Mouse (Mus musculus): ENCODE measurements around the gene Bnc2. TPM values are rescaled to one million over a fixed set of nuclear protein-coding genes. Genes with fewer than 3 reads are reported as not detected.

Bnc2 gene
- total and polyA plus RNA-seq, 3 experiments, result 0.55 TPM; not detected in 2

- Histone ChIP-seq H3K36me3 (replicated peaks) (no peaks in the 10 kb centered on the region), H3K27me3 (ENCODE audit: insufficient read depth, low read length) (no peaks in the 10 kb centered on the region), H3K9me3 (replicated peaks) (peaks cover 16% of the 10 kb centered on the region), H3K4me3 (ENCODE audit: low read depth, low read length) (no peak overlapping the region), H3K4me1 (ENCODE audit: insufficient read depth, low read depth, low read length) (no peaks in the 10 kb centered on the region)
- no peak for ATAC-seq (ENCODE audit: extremely low read depth, insufficient number of reproducible peaks, low FRiP score, poor library complexity, severe bottlenecking)
- TF ChIP-seq POLR2AphosphoS5 (IDR thresholded peaks at IDR 0.05; ENCODE audit: insufficient replicate concordance, low read depth, low read length) (no peak), GATA2 (IDR thresholded peaks at IDR 0.05; ENCODE audit: borderline replicate concordance, low read depth, low read length) (no peak), CTCF (IDR thresholded peaks at IDR 0.05; ENCODE audit: low read depth, low read length) (no peak), GATA1 (IDR thresholded peaks at IDR 0.05; ENCODE audit: borderline replicate concordance, low read length) (no peak), TAL1 (conservative IDR thresholded peaks at IDR 0.05; ENCODE audit: low read depth, low read length) (no peak)
- no peak for DNase-seq (ENCODE audit: low spot score)
Observed at GRCm38 (mm10) chr4:84324371-84324770, 350.7 kb downstream of the Bnc2 start.

GRCm38 (mm10) chr4:84321598-84321997, 353.5 kb downstream of the Bnc2 start:
- TF ChIP-seq POLR2AphosphoS5 (IDR thresholded peaks at IDR 0.05; ENCODE audit: insufficient replicate concordance, low read depth, low read length) (no peak), GATA1 (IDR thresholded peaks at IDR 0.05; ENCODE audit: borderline replicate concordance, low read length) (no peak), GATA2 (IDR thresholded peaks at IDR 0.05; ENCODE audit: borderline replicate concordance, low read depth, low read length) (no peak), CTCF (IDR thresholded peaks at IDR 0.05; ENCODE audit: low read depth, low read length) (no peak), TAL1 (conservative IDR thresholded peaks at IDR 0.05; ENCODE audit: low read depth, low read length) (no peak)
- no peak for DNase-seq (ENCODE audit: low spot score)
- Histone ChIP-seq H3K4me1 (ENCODE audit: insufficient read depth, low read depth, low read length) (no peaks in the 10 kb centered on the region), H3K4me3 (ENCODE audit: low read depth, low read length) (no peak overlapping the region), H3K27me3 (ENCODE audit: insufficient read depth, low read length) (no peaks in the 10 kb centered on the region), H3K9me3 (replicated peaks) (peaks cover 25% of the 10 kb centered on the region), H3K36me3 (replicated peaks) (no peaks in the 10 kb centered on the region)
- no peak for ATAC-seq (ENCODE audit: extremely low read depth, insufficient number of reproducible peaks, low FRiP score, poor library complexity, severe bottlenecking)

GRCm38 (mm10) chr4:84317421-84317820, 357.7 kb downstream of the Bnc2 start:
- no peaks in the 10 kb centered on the region for H3K27me3 ChIP-seq (ENCODE audit: insufficient read depth, low read length)
- no peaks in the 10 kb centered on the region for H3K4me1 ChIP-seq (ENCODE audit: insufficient read depth, low read depth, low read length)
- DNase-seq (ENCODE audit: low spot score) (no peak), ATAC-seq (ENCODE audit: extremely low read depth, insufficient number of reproducible peaks, low FRiP score, poor library complexity, severe bottlenecking) (no peak)
- H3K4me3 ChIP-seq (ENCODE audit: low read depth, low read length), result no peak overlapping the region
- TF ChIP-seq CTCF (IDR thresholded peaks at IDR 0.05; ENCODE audit: low read depth, low read length), result no peak
- H3K9me3 ChIP-seq (replicated peaks), result peaks cover 28% of the 10 kb centered on the region
- H3K36me3 ChIP-seq (replicated peaks), result no peaks in the 10 kb centered on the region

GRCm38 (mm10) chr4:84311371-84311770, 363.7 kb downstream of the Bnc2 start:
- DNase-seq (ENCODE audit: low spot score) (no peak), ATAC-seq (ENCODE audit: extremely low read depth, insufficient number of reproducible peaks, low FRiP score, poor library complexity, severe bottlenecking) (no peak)
- no peaks in the 10 kb centered on the region for H3K36me3 ChIP-seq (replicated peaks)
- no peaks in the 10 kb centered on the region for H3K4me1 ChIP-seq (ENCODE audit: insufficient read depth, low read depth, low read length)
- peaks cover 24% of the 10 kb centered on the region for H3K9me3 ChIP-seq (replicated peaks)
- H3K27me3 ChIP-seq (ENCODE audit: insufficient read depth, low read length), result no peaks in the 10 kb centered on the region
- no peak for TF ChIP-seq GATA1 (IDR thresholded peaks at IDR 0.05; ENCODE audit: borderline replicate concordance, low read length)
- TF ChIP-seq CTCF (IDR thresholded peaks at IDR 0.05; ENCODE audit: low read depth, low read length), result no peak
- no peak for TF ChIP-seq GATA2 (IDR thresholded peaks at IDR 0.05; ENCODE audit: borderline replicate concordance, low read depth, low read length)
- TF ChIP-seq POLR2AphosphoS5 (IDR thresholded peaks at IDR 0.05; ENCODE audit: insufficient replicate concordance, low read depth, low read length), result no peak
- no peak for TF ChIP-seq TAL1 (conservative IDR thresholded peaks at IDR 0.05; ENCODE audit: low read depth, low read length)
- H3K4me3 ChIP-seq (ENCODE audit: low read depth, low read length), result no peak overlapping the region

DNA sequence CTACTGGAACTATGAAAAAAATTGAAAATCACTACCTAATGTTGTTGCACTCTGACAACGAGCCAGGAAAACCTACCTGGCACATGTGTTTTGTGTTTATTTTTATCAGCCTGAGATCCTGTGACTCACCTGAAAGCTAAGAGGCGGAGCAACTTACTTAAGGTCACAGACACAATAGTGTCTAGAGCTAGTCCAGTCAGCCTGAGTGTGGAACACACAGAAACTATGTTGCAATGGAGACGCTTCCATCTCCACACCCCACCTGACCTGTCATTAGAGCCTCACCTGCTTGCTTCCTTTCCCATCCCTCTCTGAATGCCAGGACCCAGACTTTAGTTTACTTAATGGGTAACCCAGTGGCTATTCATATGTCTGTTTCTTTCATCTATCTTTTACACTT, 364.2 kb downstream of the Bnc2 start:
- no peak overlapping the region for H3K4me3 ChIP-seq (ENCODE audit: low read depth, low read length)
- no peak for ATAC-seq (ENCODE audit: extremely low read depth, insufficient number of reproducible peaks, low FRiP score, poor library complexity, severe bottlenecking)
- H3K9me3 ChIP-seq (replicated peaks), result peaks cover 21% of the 10 kb centered on the region
- no peaks in the 10 kb centered on the region for H3K27me3 ChIP-seq (ENCODE audit: insufficient read depth, low read length)
- TF ChIP-seq GATA2 (IDR thresholded peaks at IDR 0.05; ENCODE audit: borderline replicate concordance, low read depth, low read length), result no peak
- no peak for DNase-seq (ENCODE audit: low spot score)
- no peaks in the 10 kb centered on the region for H3K4me1 ChIP-seq (ENCODE audit: insufficient read depth, low read depth, low read length)
- no peaks in the 10 kb centered on the region for H3K36me3 ChIP-seq (replicated peaks)

DNA sequence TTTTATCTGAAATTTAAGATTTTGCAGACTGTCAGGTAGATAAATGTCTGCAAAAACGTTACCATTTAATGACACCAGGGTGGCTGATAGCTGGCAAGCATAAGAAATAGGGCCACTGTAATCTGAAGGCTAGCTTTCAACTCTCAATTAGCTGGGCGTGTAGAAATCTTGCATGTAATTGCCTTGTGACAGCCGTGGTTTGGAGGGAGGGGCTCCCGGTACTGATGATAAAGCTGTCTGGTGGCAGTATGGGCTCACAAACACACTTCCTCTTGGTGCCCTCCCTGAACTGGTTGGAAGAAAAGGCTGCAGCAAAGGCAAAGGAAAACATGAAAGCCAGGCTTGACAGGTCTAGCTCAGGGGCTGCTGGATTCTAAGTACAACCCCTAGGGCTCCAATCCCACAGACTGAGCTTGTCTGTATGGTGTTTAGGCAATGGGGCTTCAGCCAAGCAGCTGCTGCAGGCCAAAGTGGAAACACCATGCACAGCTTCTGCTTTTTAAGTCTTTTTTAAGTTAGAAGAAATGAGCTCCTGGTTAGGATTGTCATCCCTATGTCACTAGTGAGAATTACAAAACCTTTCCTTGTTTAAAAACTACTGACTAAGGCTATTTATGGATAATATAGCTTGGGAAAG, 366.7 kb downstream of the Bnc2 start:
- H3K4me1 ChIP-seq (ENCODE audit: insufficient read depth, low read depth, low read length), result no peaks in the 10 kb centered on the region
- no peaks in the 10 kb centered on the region for H3K36me3 ChIP-seq (replicated peaks)
- ATAC-seq (ENCODE audit: extremely low read depth, insufficient number of reproducible peaks, low FRiP score, poor library complexity, severe bottlenecking) (no peak), DNase-seq (ENCODE audit: low spot score) (no peak)
- H3K9me3 ChIP-seq (replicated peaks), result peaks cover 16% of the 10 kb centered on the region
- TF ChIP-seq CTCF (IDR thresholded peaks at IDR 0.05; ENCODE audit: low read depth, low read length) (no peak), POLR2AphosphoS5 (IDR thresholded peaks at IDR 0.05; ENCODE audit: insufficient replicate concordance, low read depth, low read length) (no peak), GATA1 (IDR thresholded peaks at IDR 0.05; ENCODE audit: borderline replicate concordance, low read length) (no peak), TAL1 (conservative IDR thresholded peaks at IDR 0.05; ENCODE audit: low read depth, low read length) (no peak), GATA2 (IDR thresholded peaks at IDR 0.05; ENCODE audit: borderline replicate concordance, low read depth, low read length) (no peak)
- no peaks in the 10 kb centered on the region for H3K27me3 ChIP-seq (ENCODE audit: insufficient read depth, low read length)
- no peak overlapping the region for H3K4me3 ChIP-seq (ENCODE audit: low read depth, low read length)

All from G1E (cell line).